Mouse (Mus musculus): ENCODE results near the gene Daxx.

DNA sequence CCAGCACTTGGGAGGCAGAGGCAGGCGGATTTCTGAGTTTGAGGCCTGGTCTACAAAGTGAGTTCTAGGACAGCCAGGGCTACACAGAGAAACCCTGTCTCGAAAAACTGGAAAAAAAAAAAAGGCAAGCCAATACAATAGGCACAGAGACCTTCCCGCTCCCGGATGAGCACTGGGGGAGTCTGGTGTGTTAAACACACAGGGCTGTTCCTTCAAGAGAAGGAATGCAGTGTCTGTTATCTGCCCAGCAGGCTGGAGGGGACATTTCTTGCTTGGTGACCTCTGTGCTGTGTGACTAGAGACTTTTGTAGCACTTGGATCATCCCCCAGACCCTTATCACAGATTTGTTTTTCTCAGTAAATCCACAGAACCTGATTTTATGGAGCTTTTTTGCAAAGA, 7.6 kb upstream of the Daxx start:
- TF ChIP-seq CTCF (IDR thresholded peaks at IDR 0.05; ENCODE audit: low read depth) (no peak), EP300 (IDR thresholded peaks at IDR 0.05; ENCODE audit: low read depth) (no peak)
